Mouse (Mus musculus) frontal cortex, adult 2 months (tissue): ENCODE data around the gene Ror1. TPM values are rescaled to one million over a fixed set of nuclear protein-coding genes. Genes with fewer than 3 reads are reported as not detected.

Experiments
- DNase-seq, 2 experiments: peaks; one replicate each; pipeline ENCODE4 v3.0.0; 2022; ENCODE audit warnings: low spot score in 1 of 2; ENCODE audit errors: extremely low spot score in 1 of 2
- polyA plus RNA-seq: library from polyadenylated mRNA; depleted of rRNA; stranded (reverse); fragments of >200 nt; gene quantifications from 2 replicates; pipeline ENCODE4 v1.2.3, GENCODE M21; 2012

Gene Ror1
- polyA plus RNA-seq, 1 experiment, result 0.98 TPM

DNA sequence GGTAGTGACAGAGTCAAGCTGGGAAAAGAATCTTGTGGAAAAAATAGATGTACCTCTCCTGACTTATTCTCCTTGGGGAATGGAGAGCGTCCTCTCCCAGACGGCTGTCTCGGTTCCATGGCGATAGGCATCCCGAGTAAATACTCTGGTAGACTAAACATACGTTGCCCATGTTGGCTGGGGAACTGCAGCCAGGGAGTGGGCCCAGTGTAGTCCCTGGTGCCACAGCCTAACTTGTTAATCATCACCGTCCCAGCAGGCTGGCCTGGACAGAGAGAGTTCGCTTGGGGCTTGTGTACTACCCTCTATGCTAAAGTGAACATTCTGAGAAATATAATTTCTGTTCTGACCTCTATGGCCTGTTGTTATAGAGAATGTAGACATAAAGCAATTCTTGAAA, 148.7 kb downstream of the Ror1 start:
- DNase-seq, result no peak

DNA sequence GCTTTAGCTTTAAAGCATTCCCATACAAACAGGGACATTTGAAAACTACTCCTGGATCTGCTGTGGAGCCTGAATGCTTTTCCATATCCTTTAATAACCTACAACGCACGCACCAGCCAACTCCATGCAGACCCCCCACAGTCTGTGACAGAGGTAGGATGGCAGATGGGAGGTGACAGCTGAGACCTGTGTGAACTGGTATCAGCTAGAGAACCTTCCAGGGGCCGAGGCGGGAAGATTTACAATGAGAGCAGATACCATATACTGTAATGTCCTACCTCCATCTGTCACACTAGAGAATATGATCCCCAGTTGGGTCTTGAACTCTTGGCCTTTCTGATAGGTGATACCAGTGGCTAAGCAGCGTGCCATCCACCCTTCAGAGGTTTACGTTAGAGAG, 149.1 kb downstream of the Ror1 start:
- no peak for DNase-seq

DNA sequence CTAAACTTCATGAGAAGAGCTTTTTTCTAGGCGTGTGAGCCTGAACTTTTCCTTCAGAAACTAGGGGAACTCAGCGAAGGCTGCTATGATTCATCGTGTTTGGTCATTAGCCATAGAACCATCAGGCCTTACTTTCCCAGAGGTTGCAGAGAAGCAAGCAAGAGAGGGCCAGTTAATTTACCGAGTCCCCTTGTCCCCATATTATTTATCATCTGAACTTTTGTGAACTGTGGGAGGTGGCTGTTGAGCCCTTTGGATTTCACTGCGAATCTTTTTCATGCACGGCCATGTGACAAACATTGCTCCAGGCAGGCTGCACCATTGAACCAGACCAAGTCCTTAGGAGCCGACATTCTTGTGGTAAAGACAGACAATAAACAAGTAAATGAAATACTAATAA, 152.2 kb downstream of the Ror1 start:
- DNase-seq, result no peak

DNA sequence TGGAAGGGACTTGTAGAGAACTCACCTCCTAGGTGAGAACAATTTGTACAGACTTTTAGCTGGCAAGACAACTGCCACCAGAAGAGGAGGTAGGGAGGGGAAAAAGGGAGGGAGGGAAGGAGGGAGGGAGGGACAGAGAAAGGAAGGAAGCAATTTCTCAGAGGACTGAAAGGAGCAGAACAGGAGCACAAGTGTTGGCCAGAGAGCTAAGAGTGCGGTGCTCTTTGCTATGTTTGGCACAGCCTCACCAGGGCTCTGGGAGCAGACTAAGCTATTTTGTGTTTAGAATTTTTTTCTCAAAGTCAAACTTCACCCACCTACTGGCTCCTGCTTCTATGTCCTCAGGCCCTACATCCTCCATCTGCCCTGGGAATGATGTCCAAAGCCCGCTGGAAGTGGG, 152.7 kb downstream of the Ror1 start:
- no peak for DNase-seq

DNA sequence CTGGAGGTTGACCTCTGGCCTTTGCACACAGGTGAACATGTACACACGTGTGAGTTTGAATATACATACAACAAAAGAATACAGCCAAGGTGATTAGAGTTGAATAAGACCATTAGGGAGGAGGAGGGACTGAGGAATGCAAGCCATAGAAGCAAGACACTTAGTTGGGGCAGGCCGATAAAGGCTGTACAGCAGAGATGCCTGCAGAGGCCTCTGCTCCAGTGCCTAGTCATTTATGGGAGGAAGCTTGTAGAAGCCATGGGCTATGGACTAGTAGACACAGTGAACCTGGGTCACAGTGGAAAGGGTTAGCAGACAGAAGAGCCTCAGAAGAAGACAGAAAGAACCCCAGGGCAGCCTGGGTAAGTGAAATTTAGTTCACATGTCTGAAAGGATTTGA, 155.7 kb downstream of the Ror1 start:
- DNase-seq, result no peak

DNA sequence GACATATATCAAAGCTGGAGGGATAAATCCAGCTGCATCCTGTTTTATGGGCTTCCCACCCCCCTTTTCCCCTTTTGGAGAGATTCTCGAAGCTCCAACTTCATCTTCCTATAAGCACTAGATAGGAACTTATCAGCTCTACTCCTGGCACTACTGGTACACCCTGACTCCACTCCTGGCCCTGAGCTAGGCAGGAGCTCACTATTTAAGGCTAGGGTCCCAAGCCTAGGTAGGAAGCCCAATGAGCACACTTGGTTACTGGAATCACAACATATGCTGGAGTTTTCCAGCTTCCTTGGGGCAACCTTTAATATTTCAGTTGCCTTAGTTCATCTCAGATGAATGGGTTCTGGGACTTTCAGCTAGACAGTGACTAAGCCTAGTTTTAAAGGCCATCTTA, 156.5 kb downstream of the Ror1 start:
- DNase-seq, result no peak

DNA sequence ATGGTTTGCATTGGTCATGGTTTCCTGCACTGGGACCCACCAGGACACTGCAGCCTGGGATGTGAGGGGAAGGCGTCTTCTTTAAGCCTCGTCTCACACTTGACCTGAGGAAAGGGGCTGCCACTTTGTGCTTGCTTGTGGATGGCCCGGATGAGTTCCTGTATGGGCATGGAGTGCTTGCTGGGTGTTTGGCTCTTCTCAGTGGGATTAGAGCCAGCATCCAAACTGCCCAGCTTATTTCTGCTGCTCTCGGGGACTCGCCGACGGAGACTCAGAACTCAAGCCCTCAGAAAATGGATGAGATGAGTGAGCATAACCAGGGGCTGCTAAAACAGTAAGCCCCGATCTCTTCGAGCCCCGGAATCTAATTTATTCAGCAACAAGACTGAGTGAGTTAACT, 157.1 kb downstream of the Ror1 start:
- DNase-seq, result no peak

DNA sequence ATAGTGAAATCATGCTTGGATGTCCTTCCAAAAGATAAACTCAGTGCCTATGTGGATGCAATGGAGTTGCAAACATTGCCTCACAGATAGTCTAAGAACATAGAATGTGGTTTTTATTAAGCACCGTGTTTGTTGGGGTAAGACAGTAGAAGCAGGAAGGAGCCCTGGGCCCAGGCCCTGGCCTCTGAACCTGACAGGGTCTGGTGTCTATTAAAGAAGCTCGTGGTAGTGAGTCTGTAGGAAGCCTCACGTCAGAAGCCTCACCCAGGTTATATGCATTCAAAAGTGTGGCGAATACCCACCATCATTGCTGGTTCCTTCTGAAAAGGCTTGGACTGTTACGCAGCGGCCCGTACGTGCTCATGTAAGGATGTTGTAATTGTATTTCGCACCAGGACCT, 157.8 kb downstream of the Ror1 start:
- DNase-seq, result no peak

DNA sequence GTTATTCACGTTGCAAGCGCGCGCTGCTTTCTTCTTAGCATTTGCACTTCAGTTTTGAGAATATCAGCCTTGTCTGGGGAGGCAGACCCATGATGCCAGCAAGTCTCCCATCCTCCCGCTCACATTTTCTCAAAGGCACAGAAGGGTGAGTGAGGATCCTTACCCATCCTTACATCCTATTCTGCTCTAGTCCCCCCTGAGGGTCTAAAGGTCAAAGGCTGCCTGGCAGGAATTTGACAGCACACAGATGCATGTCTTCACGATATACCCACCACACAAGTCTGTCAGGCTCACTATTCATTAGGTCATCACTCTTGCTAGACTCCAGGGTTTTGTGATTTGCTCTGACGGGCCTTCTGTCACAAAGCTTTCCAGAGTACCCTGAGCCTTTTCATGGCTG, 158.2 kb downstream of the Ror1 start:
- no peak for DNase-seq

DNA sequence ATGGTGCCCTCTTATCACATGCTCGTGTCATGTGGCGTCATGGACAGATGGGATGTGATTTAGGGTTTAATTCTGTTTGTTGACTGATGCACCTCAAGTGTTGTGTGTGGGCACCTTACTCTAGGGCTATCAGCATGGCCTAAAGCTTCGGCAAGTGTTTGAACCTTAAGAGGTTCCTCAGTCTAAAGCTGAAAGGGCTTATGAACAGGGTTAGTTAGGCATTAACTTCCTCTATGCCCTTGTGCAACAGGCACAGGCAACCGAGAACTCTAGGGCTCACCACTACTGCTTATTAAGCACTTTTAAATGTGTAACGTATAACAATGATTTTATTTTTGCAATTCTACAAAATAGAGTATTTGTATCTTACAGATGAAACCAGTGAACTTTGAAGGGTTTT, 162.9 kb downstream of the Ror1 start:
- no peak for DNase-seq

DNA sequence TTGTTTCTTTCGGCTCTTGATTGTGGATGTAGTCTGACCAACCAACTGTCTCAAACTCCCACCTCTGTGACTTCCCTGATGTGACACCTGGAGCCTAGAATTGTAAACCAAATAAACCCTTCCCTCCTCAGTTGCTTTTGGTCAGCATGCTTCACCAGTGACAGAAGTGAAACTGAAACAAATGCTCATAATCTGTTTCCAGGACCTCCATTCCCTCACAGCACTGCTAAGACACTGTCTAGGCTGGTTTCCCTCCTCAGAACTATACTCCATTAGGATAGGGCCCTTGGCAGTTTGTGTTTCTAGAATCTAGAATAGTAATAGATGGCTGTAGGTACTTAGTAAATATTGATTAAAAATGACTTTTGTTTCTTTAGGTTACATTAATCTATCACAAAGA, 168.3 kb downstream of the Ror1 start:
- no peak for DNase-seq

DNA sequence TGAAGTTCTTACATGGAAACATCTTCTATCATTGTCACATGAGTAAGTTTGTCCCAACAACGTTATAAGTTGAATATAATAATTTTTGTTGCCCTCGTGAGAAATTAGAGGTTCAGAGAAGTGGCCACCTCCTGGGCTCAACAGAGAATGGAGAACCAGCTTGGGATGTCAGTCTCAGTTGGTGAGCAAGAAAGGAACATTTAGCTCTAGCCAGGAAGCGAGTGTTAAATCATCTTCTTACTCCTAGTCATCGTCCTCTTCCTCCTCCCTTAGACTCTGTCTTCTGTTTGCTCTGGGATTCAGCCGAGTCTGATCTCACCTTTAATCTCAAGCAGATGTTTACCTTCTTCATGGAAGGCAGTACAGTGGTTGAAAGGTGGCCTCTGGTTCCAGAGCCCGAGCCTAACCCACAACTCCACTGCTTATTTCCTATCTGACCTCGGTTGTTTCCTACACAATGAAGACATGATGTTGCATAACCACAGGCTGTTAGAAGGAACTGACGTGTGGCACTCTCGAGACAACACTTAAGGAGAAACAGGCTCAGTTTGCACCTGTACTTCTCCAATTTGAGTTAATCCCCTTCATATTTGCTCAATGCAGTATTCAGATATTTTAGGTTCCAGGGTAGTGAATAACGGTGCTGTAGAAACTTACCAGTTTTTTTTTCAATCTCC, 175.6 kb downstream of the Ror1 start:
- no peak for DNase-seq

DNA sequence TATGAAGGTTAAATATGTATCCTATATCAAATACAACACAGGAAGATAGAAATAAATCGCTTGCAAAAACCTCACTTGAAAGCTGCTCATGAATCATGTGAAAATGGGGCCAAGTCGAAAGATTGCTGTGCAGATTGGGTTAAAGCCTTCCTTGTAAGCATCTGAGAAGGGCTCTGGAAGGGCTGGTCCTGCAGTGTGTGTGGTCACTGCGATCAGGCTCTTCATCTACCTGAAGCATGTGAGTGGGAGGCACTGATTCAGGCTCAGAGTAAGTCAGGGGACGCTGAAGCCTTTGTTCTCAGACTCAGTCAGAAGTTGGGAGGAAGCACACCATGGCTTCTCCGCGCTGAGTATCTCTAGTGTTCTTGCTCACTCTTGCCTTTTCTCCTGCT, 176.1 kb downstream of the Ror1 start:
- no peak for DNase-seq

DNA sequence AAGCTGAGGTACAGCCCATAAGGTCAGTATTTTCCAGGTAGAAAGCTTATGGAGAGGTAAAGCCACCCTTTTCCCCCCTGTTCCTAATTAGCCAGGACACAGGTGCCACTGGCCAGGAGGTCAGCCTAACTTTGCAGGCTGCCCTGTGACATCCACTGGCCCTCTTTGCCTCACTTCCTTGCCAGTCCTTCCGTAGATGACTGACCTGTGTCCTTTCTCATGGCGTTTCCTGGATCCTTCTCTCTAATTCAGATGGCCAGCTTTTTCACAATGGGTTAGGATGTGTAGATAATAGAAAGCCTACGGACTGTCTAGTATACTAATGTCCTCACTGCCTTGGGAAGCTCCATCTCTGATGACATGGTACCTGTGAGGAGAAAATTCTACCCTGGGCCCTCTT, 177.8 kb downstream of the Ror1 start:
- no peak for DNase-seq

DNA sequence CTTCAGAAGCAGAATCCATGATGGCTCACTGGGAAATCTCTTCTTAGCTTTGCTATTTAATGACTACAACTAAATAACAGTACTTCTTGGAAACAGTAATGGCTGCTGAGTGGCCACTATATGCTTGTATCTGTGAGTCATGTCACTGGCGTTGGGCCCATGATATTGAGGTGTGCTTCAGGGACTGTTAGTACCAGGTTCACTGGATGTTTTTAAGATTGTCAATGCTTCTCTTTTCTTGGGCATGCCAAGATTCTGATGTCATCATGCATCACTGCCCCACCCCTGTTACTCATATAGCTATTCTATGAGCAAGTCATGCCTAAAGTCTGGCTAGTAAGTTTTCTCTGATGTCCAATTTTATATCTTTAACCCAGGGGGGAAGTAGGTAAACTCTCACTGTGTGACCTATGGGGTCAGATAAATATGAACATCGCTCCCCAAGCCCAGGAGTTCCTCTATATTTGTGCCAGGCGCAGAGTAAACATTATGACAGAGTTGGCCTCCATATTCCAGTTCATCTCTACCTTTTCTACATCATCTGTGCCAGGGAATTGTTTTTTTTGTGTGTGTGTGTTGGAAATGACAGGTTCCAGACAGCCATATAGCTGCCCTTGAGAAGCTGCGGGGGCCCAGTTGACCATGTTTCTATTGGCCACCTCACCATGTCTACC, 178.4 kb downstream of the Ror1 start:
- no peak for DNase-seq

DNA sequence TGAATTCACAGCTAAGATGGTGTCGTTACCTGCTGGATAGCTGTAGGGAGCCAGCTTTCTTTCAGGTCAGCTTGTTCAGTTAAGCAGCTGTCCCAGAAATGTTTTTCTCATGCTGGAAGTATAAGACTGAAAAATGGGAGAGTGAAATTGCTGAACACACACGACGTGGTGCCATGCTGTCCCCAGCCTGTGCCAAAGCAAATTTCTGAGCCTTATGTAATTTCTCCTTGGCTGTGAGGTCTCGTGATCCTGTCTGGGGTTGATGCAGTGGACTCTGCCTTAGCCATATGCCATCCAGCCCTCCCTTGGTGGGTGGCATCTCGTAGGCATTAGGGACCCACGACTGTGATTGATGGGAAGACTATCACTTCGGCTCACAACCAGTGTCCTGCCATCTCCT, 180.9 kb downstream of the Ror1 start:
- no peak for DNase-seq

DNA sequence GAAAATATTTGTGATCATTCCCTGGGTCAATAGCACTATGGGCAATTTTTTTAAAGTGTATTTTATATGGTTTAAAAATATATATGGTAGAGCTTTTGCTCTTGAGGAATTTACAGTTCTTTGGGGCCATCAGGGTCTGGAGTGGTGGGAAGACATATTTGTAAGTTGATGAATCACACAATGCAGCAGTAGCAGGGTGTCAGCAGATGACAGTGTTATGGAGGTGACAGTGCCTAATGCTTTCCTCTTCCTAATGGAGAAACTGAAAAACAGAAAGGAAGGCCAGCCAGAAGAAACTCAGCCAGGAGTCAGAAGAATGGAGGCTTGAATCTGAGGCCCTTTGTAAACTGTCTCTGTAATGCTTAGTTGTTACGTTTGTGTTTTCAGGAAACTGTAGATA, 181.4 kb downstream of the Ror1 start:
- no peak for DNase-seq

DNA sequence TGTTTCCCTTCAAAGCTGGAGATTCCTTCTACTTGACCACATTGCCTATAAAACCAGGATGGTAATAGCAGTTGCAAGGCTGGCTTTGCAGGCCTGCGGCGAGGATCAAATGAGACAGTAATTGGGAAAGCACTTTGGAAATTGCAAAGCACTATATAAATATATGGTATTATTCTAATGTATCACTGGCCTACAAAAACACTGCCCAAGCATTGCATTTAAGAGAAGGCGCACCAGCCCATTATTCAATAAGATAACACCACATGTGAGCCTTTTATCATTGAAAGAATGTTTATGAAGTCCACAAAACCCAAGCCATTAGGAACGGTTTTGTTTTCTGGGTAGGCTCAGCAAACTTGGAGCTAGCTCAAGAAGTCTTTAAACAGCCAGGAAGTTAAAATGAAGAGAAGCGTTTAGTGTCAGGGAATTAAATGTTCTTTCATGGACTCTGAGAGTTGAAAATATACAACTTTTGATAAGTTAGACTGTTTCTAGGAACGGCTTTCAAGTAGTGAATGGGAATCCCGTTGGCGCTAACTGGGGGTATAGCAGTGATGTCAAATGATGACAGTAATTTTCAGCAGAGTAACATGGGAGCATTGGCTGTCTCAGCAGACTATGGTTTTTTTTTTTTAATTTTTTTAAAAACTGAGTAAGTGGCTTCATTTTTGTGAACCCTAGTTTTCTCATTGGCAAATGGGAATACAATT, 187.7 kb downstream of the Ror1 start:
- DNase-seq, result no peak

DNA sequence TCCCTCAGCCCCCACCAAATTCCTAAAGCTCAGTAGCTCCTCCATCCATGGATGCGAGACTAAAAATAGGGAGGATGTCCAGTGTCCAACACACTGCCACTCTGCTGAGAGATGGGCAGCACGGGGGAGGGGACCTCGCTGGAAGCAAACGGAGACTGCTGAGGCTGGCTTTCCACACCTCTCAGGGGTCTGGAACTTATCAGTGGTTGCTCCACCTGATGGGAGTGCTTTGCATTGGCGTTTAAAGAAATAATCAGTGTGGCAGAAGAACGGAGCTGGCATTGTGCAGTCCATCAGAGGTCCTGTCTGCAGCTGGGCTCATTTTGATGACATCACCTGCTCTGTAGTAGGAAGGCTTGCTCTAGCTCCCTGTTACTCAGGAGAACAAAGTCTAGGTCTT, 188.9 kb downstream of the Ror1 start:
- no peak for DNase-seq

DNA sequence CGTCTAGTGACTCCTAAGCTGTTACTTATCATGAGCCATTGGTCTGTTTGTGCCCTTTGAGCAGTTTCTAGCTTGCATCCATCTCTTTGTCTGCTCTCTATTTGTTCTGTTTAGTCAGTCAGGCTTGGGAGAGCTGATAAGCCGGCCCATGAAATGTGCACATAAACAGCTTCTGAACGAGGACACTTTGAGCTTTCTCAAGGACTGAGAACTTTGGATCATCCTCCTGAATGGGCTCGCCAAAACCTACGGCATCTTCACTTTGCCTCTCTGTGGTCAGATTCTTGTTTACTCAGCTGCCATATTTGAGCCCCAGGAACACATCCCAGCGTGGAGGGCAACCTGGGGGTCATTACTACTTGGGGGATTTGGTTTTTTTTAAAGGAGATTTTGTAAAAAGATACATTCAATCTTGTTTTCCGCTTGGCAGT, 190.5 kb downstream of the Ror1 start:
- DNase-seq, result no peak

DNA sequence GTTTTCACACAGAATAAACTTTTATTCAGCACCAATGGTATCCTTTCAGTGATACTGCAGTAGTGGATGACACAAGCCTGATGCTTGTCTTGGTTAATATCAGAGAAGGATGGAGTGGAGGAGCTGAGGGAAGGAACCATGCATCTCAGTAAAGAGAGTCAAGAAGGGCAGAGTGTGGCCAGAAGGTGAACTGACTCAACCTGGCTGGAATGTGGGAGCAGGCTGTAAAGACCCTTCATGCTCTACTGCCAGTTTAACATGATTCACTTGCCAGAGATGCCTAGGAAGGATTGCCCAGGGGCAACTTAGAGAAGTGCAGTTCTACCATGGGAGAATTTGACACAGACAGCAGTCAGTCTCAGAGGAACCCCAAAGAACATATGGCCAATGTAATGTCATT, 191.2 kb downstream of the Ror1 start:
- DNase-seq, result no peak

DNA sequence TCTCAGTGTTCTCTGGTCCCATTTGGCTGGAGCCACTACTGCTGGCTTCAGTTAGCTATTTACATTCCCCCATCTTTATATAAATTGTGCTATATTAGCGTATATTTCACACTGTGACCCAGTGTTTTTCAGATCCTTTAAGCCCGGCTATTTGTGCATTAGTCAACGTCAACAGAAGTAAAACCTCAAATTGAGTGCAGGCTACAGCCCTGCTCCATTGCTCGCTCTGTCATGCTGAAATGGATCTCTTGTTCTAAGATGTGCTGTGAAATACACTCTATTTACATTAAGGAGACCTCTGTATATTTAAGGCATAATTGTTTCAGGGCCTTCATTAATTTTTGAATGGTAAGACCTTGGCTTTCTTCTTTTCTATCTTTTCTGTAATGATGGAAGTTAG, 192.2 kb downstream of the Ror1 start:
- DNase-seq, result no peak
